Mouse (Mus musculus) testis, adult 2 months (tissue): ENCODE results near the gene Fbxo17. TPM values are rescaled to one million over a fixed set of nuclear protein-coding genes. Genes with fewer than 3 reads are reported as not detected.

ENCODE experiments used
- H3K27ac ChIP-seq: fragments of 200-500 bp; 2 replicates; pipeline ENCODE4 v1.5.1; 2012; ENCODE audit warnings: low read depth, low read length; ENCODE audit not compliant: control insufficient read depth, insufficient read depth
- H3K27me3 ChIP-seq: fragments of 200-500 bp; 2 replicates; pipeline ENCODE4 v1.6.1; 2012; ENCODE audit warnings: mild to moderate bottlenecking, low read length, moderate library complexity; ENCODE audit not compliant: control insufficient read depth, insufficient read depth
- H3K36me3 ChIP-seq: fragments of 200-500 bp; 2 replicates; pipeline ENCODE4 v1.6.1; 2012; ENCODE audit warnings: mild to moderate bottlenecking, low read length; ENCODE audit not compliant: control insufficient read depth, insufficient read depth
- H3K4me1 ChIP-seq: fragments of 200-500 bp; 2 replicates; pipeline ENCODE4 v1.6.1; 2012; ENCODE audit warnings: low read length; ENCODE audit not compliant: control insufficient read depth, insufficient read depth
- H3K4me3 ChIP-seq: fragments of 200-500 bp; 2 replicates; pipeline ENCODE4 v1.5.1; 2012; ENCODE audit warnings: low read depth, mild to moderate bottlenecking, low read length, moderate library complexity, mixed read lengths; ENCODE audit not compliant: control insufficient read depth
- CTCF ChIP-seq: fragments of 200-500 bp; IDR thresholded peaks from 2 replicates; pipeline ENCODE4 v1.5.1; 2012; ENCODE audit warnings: low read depth, mild to moderate bottlenecking, inconsistent platforms, low read length, moderate library complexity; ENCODE audit not compliant: control insufficient read depth, insufficient read depth, insufficient replicate concordance
- POLR2A ChIP-seq: fragments of 200-500 bp; IDR thresholded peaks from 2 replicates; pipeline ENCODE4 v1.6.1; 2012; ENCODE audit warnings: low read depth, mild to moderate bottlenecking, inconsistent platforms, low read length, moderate library complexity; ENCODE audit not compliant: control insufficient read depth
- polyA plus RNA-seq: library from polyadenylated mRNA; depleted of rRNA; stranded (reverse); fragments of >200 nt; gene quantifications from 2 replicates; pipeline ENCODE4 v1.2.3, GENCODE M21; 2012

The Fbxo17 gene
- polyA plus RNA-seq, 1 experiment, result 8.1 TPM

DNA sequence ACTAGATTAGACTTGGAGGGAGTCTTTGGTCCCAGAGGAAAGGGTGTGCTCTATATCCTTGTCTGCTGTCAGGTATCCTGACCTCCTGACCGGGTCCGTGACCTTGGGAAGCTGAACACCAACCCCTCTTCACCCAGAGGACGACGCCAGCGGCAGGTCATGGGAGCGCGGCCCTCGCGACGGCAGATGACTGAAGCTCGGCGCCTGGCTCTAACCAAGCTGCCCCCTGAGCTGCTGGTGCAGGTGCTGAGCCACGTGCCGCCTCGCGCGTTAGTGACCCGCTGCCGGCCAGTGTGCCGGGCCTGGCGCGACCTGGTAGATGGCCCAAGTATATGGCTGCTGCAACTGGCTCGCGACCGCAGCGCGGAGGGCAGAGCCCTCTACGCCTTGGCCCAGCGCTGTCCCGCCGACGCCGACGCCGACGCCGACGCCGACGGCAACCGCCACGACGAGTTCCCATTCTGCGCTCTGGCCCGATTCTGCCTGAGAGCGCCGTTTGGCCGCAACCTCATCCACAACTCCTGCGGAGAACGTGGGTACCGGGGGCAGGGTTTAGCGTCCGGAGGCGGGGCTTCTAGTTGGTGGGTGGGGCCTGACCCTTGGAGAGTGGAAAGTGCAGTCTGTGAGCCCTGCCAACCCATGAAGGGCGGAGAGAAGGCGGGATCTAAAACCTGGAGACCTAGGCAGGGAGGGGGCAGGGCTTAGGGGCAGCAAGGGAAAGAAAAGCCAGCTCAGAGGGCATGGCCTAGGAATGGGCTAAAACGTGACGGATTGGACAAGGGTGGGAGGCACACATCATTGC is 15.9 kb downstream of the Fbxo17 start:
- peak; percentile 30; the same call in 1 of the 2 replicates for TF ChIP-seq POLR2A
- no peak for TF ChIP-seq CTCF
- H3K4me1 ChIP-seq, result peaks cover 21% of the 10 kb centered on the region
- peak overlapping the region; percentile 32; the same call in 1 of the 2 replicates for H3K27ac ChIP-seq
- H3K36me3 ChIP-seq, result no peaks in the 10 kb centered on the region
- no peaks in the 10 kb centered on the region for H3K27me3 ChIP-seq
- peak overlapping the region; percentile 73 for H3K4me3 ChIP-seq

DNA sequence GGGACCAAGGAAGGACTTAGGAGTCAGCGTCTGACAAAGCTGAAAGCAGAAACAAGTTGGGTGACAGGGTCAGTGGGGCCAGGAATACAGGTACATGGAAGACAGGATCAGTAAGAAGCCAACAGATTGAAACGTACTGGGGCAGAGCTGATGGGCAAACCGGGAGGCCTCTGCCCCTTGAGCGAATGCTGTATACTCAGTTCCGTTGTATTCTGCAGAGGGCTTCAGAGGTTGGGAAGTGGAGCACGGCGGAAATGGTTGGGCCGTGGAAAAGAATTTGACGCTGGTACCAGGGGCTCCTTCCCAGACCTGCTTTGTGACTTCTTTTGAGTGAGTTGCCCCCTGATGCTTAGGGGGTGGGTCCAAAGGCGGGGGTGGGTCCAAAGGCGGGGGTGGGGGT is 16.6 kb downstream of the Fbxo17 start:
- Histone ChIP-seq H3K27me3 (no peaks in the 10 kb centered on the region), H3K27ac (no peak overlapping the region), H3K36me3 (no peaks in the 10 kb centered on the region), H3K4me1 (peaks cover 17% of the 10 kb centered on the region), H3K4me3 (peak overlapping the region; percentile 73)
- no peak for TF ChIP-seq POLR2A
- no peak for TF ChIP-seq CTCF

DNA sequence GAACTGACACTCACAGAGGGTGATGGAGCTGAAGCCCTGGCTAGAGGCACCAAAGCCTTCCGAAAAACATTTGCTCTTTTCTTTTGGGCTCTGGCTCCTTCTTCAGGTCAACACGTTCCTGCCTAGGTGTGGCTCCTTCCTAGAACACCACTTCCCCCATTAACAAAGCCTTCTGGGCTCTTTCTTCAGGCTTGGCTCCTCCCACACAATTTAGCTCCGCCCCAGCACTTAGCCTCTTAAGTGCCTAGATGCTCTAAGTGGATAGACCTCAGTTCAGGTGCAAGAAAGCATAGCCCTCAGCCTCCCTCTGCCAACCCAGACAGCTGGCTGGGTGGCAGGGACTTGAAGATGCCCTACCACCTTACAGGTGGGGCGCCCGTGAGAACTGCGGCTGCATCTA is 19.1 kb downstream of the Fbxo17 start:
- Histone ChIP-seq H3K36me3 (no peaks in the 10 kb centered on the region), H3K4me1 (peaks cover 19% of the 10 kb centered on the region), H3K27ac (no peak overlapping the region), H3K4me3 (no peak overlapping the region), H3K27me3 (no peaks in the 10 kb centered on the region)
- TF ChIP-seq POLR2A (no peak), CTCF (no peak)

DNA sequence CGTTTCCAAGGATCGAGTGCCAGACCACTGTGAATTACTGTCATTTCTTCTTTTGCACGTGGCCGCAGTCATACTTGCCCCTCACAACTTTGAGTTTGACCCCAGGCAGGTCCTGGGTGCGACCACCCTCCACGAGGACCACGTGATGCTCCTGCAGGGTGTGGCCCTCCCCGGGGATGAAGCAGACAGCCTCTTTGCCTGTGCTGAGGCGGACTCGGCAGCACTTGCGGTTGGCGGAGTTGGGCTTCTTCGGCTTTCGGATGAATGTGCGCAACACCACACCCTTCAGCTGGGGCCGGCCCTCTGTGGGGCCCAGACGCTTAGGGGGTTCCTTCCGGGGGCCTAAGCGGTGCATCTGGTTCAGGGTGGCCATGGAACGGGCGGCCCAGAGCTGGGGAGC is 23.2 kb downstream of the Fbxo17 start:
- H3K4me1 ChIP-seq, result peaks cover 14% of the 10 kb centered on the region
- peak overlapping the region; percentile 63 for H3K4me3 ChIP-seq
- TF ChIP-seq POLR2A, result no peak
- no peak for TF ChIP-seq CTCF
- H3K36me3 ChIP-seq, result no peaks in the 10 kb centered on the region
- H3K27ac ChIP-seq, result no peak overlapping the region
- no peaks in the 10 kb centered on the region for H3K27me3 ChIP-seq

DNA sequence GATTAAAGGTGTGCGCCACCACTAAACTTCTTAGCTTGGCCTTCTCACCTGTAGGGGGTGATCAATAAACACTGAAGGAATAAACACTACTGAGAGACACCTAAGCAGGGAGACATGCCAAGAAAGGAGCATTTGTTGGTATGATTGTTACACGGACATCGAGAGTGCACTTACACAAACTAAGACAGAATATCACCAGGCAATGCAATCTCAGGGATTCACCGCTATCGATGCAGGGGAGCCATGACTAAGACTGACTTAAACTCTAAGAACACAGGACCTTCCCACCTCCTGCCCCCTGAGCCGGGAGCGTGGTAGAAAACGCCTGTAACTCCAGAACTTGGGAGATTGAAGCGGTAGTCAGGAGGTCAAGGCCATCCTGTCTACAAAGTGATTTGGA is 24.3 kb downstream of the Fbxo17 start:
- Histone ChIP-seq H3K36me3 (no peaks in the 10 kb centered on the region), H3K27me3 (no peaks in the 10 kb centered on the region), H3K4me3 (peak overlapping the region; percentile 100), H3K4me1 (peaks cover 9% of the 10 kb centered on the region), H3K27ac (peak overlapping the region; percentile 99)
- TF ChIP-seq CTCF (no peak), POLR2A (no peak)

DNA sequence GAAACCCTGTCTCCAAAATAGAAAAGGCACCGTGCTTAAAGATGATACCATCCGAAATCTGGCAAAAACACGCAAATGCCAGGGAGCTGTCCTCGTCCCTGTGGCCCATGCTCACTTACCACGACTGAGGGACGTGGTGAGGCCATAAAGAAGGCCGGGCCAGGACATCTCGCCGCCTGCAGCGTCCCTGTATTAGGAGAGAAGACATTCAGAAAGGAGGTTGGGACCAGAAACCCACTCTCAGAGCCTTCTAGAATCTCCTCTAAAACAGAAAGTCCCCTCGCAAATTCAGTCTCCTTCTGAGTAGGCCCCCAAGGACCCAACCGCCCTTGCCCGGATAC is 24.7 kb downstream of the Fbxo17 start:
- Histone ChIP-seq H3K4me1 (peaks cover 9% of the 10 kb centered on the region), H3K27ac (peak overlapping the region; percentile 99), H3K36me3 (no peaks in the 10 kb centered on the region), H3K4me3 (peak overlapping the region; percentile 100), H3K27me3 (no peaks in the 10 kb centered on the region)
- TF ChIP-seq POLR2A (no peak), CTCF (no peak)

DNA sequence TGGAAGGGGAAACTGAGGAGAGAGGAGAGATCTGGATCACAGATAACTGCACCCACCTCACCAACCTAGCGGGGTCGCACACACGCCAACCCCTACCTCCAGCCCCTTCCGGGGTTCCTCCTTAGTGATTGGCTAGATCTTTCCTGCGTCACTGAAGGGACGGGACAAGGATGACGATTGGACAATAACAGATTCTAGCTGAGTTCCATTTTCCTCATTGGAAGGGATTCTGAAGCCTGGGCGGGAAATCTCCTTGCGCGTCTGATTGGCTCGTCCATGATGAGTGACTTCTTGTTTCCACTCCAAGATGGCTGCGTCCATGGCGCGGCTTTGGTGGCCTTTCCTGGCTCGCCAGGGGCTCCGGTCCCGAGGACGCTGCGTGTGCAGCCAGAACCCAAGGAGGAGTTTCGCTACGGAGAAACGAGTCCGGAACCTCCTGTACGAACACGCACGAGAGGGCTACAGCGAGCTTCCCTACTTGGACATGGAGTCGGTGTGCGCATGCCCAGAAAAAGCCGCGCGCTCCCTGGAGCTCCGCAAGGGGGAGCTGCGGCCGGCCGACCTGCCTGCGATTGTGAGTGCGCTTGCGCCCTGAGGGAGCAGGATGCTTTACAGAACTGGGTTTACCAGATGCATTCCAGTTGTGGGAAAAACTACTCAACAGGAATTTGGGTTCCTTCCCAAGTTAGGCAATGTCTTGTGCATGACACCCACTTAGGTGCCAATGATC is 25.3 kb downstream of the Fbxo17 start, which contains the start of the genes Mrps12 and Sars2:
Mrps12 (minus strand) TSS at position 112 of the 730 bp plus-strand sequence.
Sars2 (plus strand) TSS at position 284 of the 730 bp plus-strand sequence.
- Histone ChIP-seq H3K4me3 (peak within 1 kb of the TSS; percentile 100), H3K4me1 (peaks cover 9% of the 10 kb centered on the region), H3K27me3 (no peaks in the 10 kb centered on the region), H3K27ac (peak within 1 kb of the TSS; percentile 99), H3K36me3 (no peaks in the 10 kb centered on the region)
- TF ChIP-seq POLR2A, result peak; percentile 82; the same call in 1 of the 2 replicates
- peak; percentile 66; the same call in 1 of the 2 replicates for TF ChIP-seq CTCF
